Mouse (Mus musculus) cerebellum, postnatal 14 days (tissue): Measurements from ENCODE around the gene Manba.
A peak's percentile ranks its signal among the peaks of the same experiment; 100 is the strongest.

Source experiments
- DNase-seq, 2 experiments: peaks; one replicate each; pipeline ENCODE4 v3.0.0; 2021; ENCODE audit warnings: mixed read lengths in 2 of 2

Manba gene

GRCm38 (mm10) chr3:135534103-135534502, 48.7 kb downstream of the Manba start:
- no peak for DNase-seq

- DNase-seq, result no peak
These were observed 61.0 kb downstream of the Manba start for GRCm38 (mm10) chr3:135546212-135546923.

GRCm38 (mm10) chr3:135547298-135547697, 61.9 kb downstream of the Manba start:
- no peak for DNase-seq

GRCm38 (mm10) chr3:135552874-135553273, 67.5 kb downstream of the Manba start:
- DNase-seq, result no peak

- DNase-seq, result no peak
These were observed 69.8 kb downstream of the Manba start for GRCm38 (mm10) chr3:135555192-135555591.

- no peak for DNase-seq
These were observed 70.7 kb downstream of the Manba start for GRCm38 (mm10) chr3:135556052-135556587.

- no peak for DNase-seq
These were observed 71.6 kb downstream of the Manba start for GRCm38 (mm10) chr3:135556851-135557662.

- DNase-seq, result no peak
These were observed 76.6 kb downstream of the Manba start for GRCm38 (mm10) chr3:135562036-135562435.

- DNase-seq, result no peak
These were observed 77.8 kb downstream of the Manba start for GRCm38 (mm10) chr3:135563163-135563689.

GRCm38 (mm10) chr3:135564706-135565105, 79.3 kb downstream of the Manba start:
- DNase-seq, result no peak

GRCm38 (mm10) chr3:135565306-135565705, 79.9 kb downstream of the Manba start:
- no peak for DNase-seq

GRCm38 (mm10) chr3:135567888-135568287, 82.5 kb downstream of the Manba start:
- DNase-seq, result no peak

- no peak for DNase-seq
These were observed 83.2 kb downstream of the Manba start for GRCm38 (mm10) chr3:135568633-135569032.

- DNase-seq, result no peak
These were observed 86.1 kb downstream of the Manba start for GRCm38 (mm10) chr3:135571540-135571939.

- DNase-seq, result no peak
These were observed 87.6 kb downstream of the Manba start for GRCm38 (mm10) chr3:135573051-135573450.

- DNase-seq, result no peak
These were observed 89.7 kb downstream of the Manba start for GRCm38 (mm10) chr3:135575126-135575525.

- DNase-seq, result peak; percentile 52 to 60
These were observed 93.3 kb downstream of the Manba start for GRCm38 (mm10) chr3:135578588-135579140.

GRCm38 (mm10) chr3:135579179-135579578, 93.8 kb downstream of the Manba start:
- DNase-seq, result no peak

GRCm38 (mm10) chr3:135580439-135581275, 95.2 kb downstream of the Manba start:
- no peak for DNase-seq

- DNase-seq, result peak; percentile 59 to 68
These were observed 96.3 kb downstream of the Manba start for GRCm38 (mm10) chr3:135581606-135582117.

GRCm38 (mm10) chr3:135582246-135582645, 96.8 kb downstream of the Manba start:
- DNase-seq, result no peak

GRCm38 (mm10) chr3:135585482-135585881, 100.1 kb downstream of the Manba start:
- DNase-seq, result no peak
